Mouse (Mus musculus): ENCODE results near the gene Olfr594.
"Not testable (repeated sequence)": the region's sequence is repeated elsewhere in the genome, so short reads cannot be mapped to it uniquely, and the experiment has no call there.

Olfr594 gene

GRCm38 (mm10) chr7:103216696-103217095, at the start of gene Olfr594:
Olfr594 (plus strand) TSS chr7:103216996.
- DNase-seq = no peak

GRCm38 (mm10) chr7:103169697-103170096, 47.1 kb upstream of the Olfr594 start:
- DNase-seq = no peak

GRCm38 (mm10) chr7:103178240-103178639, 38.6 kb upstream of the Olfr594 start, which contains the start of gene Olfr591:
Olfr591 (minus strand) TSS chr7:103178340.
- DNase-seq = no peak

- not testable (repeated sequence) for DNase-seq
These were observed 32.3 kb upstream of the Olfr594 start, which contains the start of gene Olfr592 for GRCm38 (mm10) chr7:103184503-103184902. Olfr592 (plus strand) TSS chr7:103184803.

- DNase-seq = no peak
These were observed 5.2 kb upstream of the Olfr594 start, which contains the start of gene Olfr593 for GRCm38 (mm10) chr7:103211562-103211961. Olfr593 (plus strand) TSS chr7:103211862.

GRCm38 (mm10) chr7:103212050-103212449, 4.7 kb upstream of the Olfr594 start:
- not testable (repeated sequence) for DNase-seq

GRCm38 (mm10) chr7:103252405-103252804, 35.6 kb downstream of the Olfr594 start, which contains the start of gene Usp17ld:
Usp17ld (minus strand) TSS chr7:103252505.
- DNase-seq = not testable (repeated sequence)
